Mouse (Mus musculus) NIH3T3 (cell line): ENCODE data around the gene Sez6l.
"Not testable (repeated sequence)": the region's sequence is repeated elsewhere in the genome, so short reads cannot be mapped to it uniquely, and the experiment has no call there.

Experiments
- DNase-seq: peaks from one replicate; pipeline ENCODE4 v3.0.0-alpha.2; 2012; ENCODE audit warnings: low read depth

The Sez6l gene

GRCm38 (mm10) chr5:112433004-112433403 lies 144.0 kb downstream of the Sez6l start:
- peak; percentile 79 for DNase-seq

- no peak for DNase-seq
Measured at GRCm38 (mm10) chr5:112432033-112432432, 145.0 kb downstream of the Sez6l start.

GRCm38 (mm10) chr5:112431120-112431775 lies 145.7 kb downstream of the Sez6l start:
- DNase-seq, result no peak

- peak; percentile 71 for DNase-seq
Measured at GRCm38 (mm10) chr5:112428944-112429343, 148.0 kb downstream of the Sez6l start.

- peak; percentile 74 for DNase-seq
Measured at GRCm38 (mm10) chr5:112427283-112427682, 149.7 kb downstream of the Sez6l start.

- no peak for DNase-seq
Measured at GRCm38 (mm10) chr5:112426635-112427034, 150.3 kb downstream of the Sez6l start.

GRCm38 (mm10) chr5:112419535-112419934 lies 157.4 kb downstream of the Sez6l start:
- no peak for DNase-seq

GRCm38 (mm10) chr5:112418023-112418422 lies 159.0 kb downstream of the Sez6l start:
- no peak for DNase-seq

GRCm38 (mm10) chr5:112416673-112417072 lies 160.3 kb downstream of the Sez6l start:
- DNase-seq, result no peak

GRCm38 (mm10) chr5:112412781-112413180 lies 164.2 kb downstream of the Sez6l start:
- DNase-seq, result not testable (repeated sequence)

GRCm38 (mm10) chr5:112411514-112412335 lies 165.3 kb downstream of the Sez6l start:
- no peak for DNase-seq

GRCm38 (mm10) chr5:112411072-112411471 lies 165.9 kb downstream of the Sez6l start:
- no peak for DNase-seq

- no peak for DNase-seq
Measured at GRCm38 (mm10) chr5:112409274-112409673, 167.7 kb downstream of the Sez6l start.

GRCm38 (mm10) chr5:112406017-112406416 lies 171.0 kb downstream of the Sez6l start:
- DNase-seq, result no peak

- no peak for DNase-seq
Measured at GRCm38 (mm10) chr5:112402437-112402836, 174.5 kb downstream of the Sez6l start.

GRCm38 (mm10) chr5:112399284-112399683 lies 177.7 kb downstream of the Sez6l start:
- no peak for DNase-seq

GRCm38 (mm10) chr5:112396066-112396465 lies 180.9 kb downstream of the Sez6l start:
- no peak for DNase-seq

- no peak for DNase-seq
Measured at GRCm38 (mm10) chr5:112394779-112395443, 182.1 kb downstream of the Sez6l start, which contains the start of gene Asphd2. Asphd2 (minus strand) TSS chr5:112394866.

- DNase-seq, result no peak
Measured at GRCm38 (mm10) chr5:112394415-112394763, 182.6 kb downstream of the Sez6l start.

GRCm38 (mm10) chr5:112393741-112394414 lies 183.1 kb downstream of the Sez6l start:
- DNase-seq, result no peak

- no peak for DNase-seq
Measured at GRCm38 (mm10) chr5:112391676-112392323, 185.2 kb downstream of the Sez6l start.

GRCm38 (mm10) chr5:112391002-112391401 lies 186.0 kb downstream of the Sez6l start:
- DNase-seq, result no peak
